In the genomic region with DNA sequence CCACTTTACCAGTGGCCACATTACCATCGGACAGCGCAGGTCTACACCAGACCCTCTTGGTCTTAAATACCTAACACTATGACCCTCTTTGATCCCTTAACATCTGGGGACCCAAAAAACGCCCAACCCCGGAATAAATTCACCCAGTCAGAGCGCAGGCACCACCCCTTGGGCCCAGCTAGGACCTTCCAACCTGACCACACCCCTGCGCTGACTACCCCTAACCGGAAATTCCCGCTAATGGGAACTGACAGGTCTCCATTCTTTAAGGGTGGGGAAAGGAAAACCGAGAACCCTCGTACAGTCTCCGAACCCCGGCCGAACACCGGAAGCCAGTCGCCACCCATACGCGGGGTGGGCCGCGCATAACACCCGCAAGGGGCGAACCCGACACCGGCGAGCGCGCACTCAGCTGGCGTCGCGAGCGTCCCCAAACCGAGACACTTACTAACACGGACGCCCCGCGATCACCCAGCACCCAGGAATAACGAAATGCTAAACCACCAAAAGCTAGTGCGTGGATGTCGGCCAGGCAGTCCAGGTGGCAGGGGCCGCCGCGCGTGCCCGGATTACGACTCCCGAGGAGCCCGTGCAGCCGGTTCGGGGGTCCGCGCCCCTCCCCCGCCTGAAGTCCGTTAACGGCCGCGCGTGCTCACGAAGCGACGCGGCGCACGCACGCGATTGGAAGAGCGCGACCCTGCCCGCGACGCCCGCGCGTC, we compare ENCODE assay signal across 8 mouse cellular contexts. TPM values are rescaled to one million over a fixed set of nuclear protein-coding genes. Genes with fewer than 3 reads are reported as not detected.
DNase-seq lines count a peak whose midpoint lies in the region; ATAC-seq and TF ChIP-seq lines count a peak whose summit lies in the region.

No protein-coding gene starts in this region.

- no peak for TF ChIP-seq POLR2A in cerebellum, adult 2 months (IDR thresholded peaks at IDR 0.05; ENCODE audit: borderline replicate concordance, insufficient read depth, low read length)
- TF ChIP-seq POLR2A in small intestine, adult 2 months (IDR thresholded peaks at IDR 0.05; ENCODE audit: low read depth, low read length), result peak; percentile 9; the same call in 1 of the 2 replicates

- peaks cover 3% of the 10 kb centered on the region; the same call in 1 of the 2 replicates for H3K4me1 ChIP-seq in cerebellum, adult 2 months (ENCODE audit: control insufficient read depth, insufficient read depth, low read length)
- peaks cover 40% of the 10 kb centered on the region for H3K4me1 ChIP-seq in hindbrain, embryonic 13.5 days (replicated peaks)
- peaks cover 58% of the 10 kb centered on the region for H3K4me1 ChIP-seq in megakaryocyte, embryonic 14.5 days
- peaks cover 23% of the 10 kb centered on the region for H3K4me1 ChIP-seq in small intestine, adult 2 months (ENCODE audit: control insufficient read depth, insufficient read depth, insufficient read length, low read length)

- H3K27ac ChIP-seq in cerebellum, adult 2 months (ENCODE audit: insufficient read depth, low read length), result peak overlapping the region; percentile 77
- peak overlapping the region; percentile 93 for H3K27ac ChIP-seq in hindbrain, embryonic 13.5 days
- H3K27ac ChIP-seq in small intestine, adult 2 months (ENCODE audit: insufficient read depth, low read depth, low read length), result peak overlapping the region; percentile 95

- peak overlapping the region; percentile 84 for H3K4me2 ChIP-seq in hindbrain, embryonic 13.5 days

- H3K36me3 ChIP-seq in hindbrain, embryonic 13.5 days, result no peaks in the 10 kb centered on the region
- H3K36me3 ChIP-seq in megakaryocyte, embryonic 14.5 days (replicated peaks; ENCODE audit: low read length), result peaks cover 14% of the 10 kb centered on the region
- H3K36me3 ChIP-seq in small intestine, adult 2 months (ENCODE audit: control insufficient read depth, insufficient read depth, low read length), result no peaks in the 10 kb centered on the region

- H3K9me3 ChIP-seq in hindbrain, embryonic 13.5 days, result no peaks in the 10 kb centered on the region
- peaks cover 15% of the 10 kb centered on the region for H3K9me3 ChIP-seq in megakaryocyte, embryonic 14.5 days

- peak overlapping the region; percentile 87 for H3K9ac ChIP-seq in hindbrain, embryonic 13.5 days

- peak in 1 of 2 experiments; percentile 55 for DNase-seq in cerebellum, adult 2 months
- no peak for DNase-seq in cerebellum, postnatal 36 days
- peak; percentile 72 for DNase-seq in c-Kit-positive CD71-negative TER-119-negative erythroid progenitor cells, embryonic 14.5 days (ENCODE audit: low read depth)
- peak; percentile 39 to 41 for DNase-seq in frontal cortex, postnatal 25 days (ENCODE audit: low spot score in 2 of 2)
- DNase-seq in left cerebral cortex, adult 9 months (ENCODE audit: low spot score in 2 of 2), result peak; percentile 22 to 32

- WGBS in cerebellum, adult 2 months, result under 1% methylated on average over 72 of the region's 72 CpGs
- WGBS in hindbrain, embryonic 13.5 days, result under 1% methylated on average over 55 of the region's 72 CpGs
- whole genome bisulfite sequencing in small intestine, adult 2 months, result under 1% methylated on average over 72 of the region's 72 CpGs

- no peaks in the 10 kb centered on the region for H3K27me3 ChIP-seq in cerebellum, adult 2 months (ENCODE audit: control insufficient read depth, insufficient read depth, low read length)
- H3K27me3 ChIP-seq in hindbrain, embryonic 13.5 days, result peaks cover 4% of the 10 kb centered on the region; the same call in 1 of the 2 replicates
- H3K27me3 ChIP-seq in megakaryocyte, embryonic 14.5 days (replicated peaks), result no peaks in the 10 kb centered on the region
- no peaks in the 10 kb centered on the region for H3K27me3 ChIP-seq in small intestine, adult 2 months (ENCODE audit: control insufficient read depth, insufficient read depth, low read length)

- ATAC-seq in hindbrain, embryonic 13.5 days (ENCODE audit: low FRiP score), result peak; percentile 77

- TF ChIP-seq CTCF in cerebellum, adult 2 months (IDR thresholded peaks at IDR 0.05; ENCODE audit: borderline replicate concordance, insufficient read depth, low read depth, low read length), result no peak
- TF ChIP-seq CTCF in small intestine, adult 2 months (IDR thresholded peaks at IDR 0.05; ENCODE audit: extremely low read depth, insufficient read length, insufficient replicate concordance, low read depth, low read length), result no peak

- H3K4me3 ChIP-seq in cerebellum, adult 2 months (replicated peaks; ENCODE audit: insufficient read depth, low read depth, low read length), result peak overlapping the region; percentile 83
- H3K4me3 ChIP-seq in hindbrain, embryonic 13.5 days, result peak overlapping the region; percentile 85
- peak overlapping the region; percentile 98 for H3K4me3 ChIP-seq in megakaryocyte, embryonic 14.5 days (replicated peaks)
- H3K4me3 ChIP-seq in small intestine, adult 2 months (ENCODE audit: low read depth, low read length), result peak overlapping the region; percentile 96

RNA-seq across cellular contexts. Expression of a gene that starts 0.5 kb away (rescaled TPM):
- 70.8 and 73.6 TPM in 2 replicates for polyA plus RNA-seq in cerebellum, adult 2 months (2012; rRNA removed)
- 77.1 and 84.1 TPM in 2 replicates for polyA plus RNA-seq in hindbrain, embryonic 13.5 days (2015; fragmentation: Nextera tagmentation; extraction: Ambion mirVana)
- 2.4 and 6.2 TPM in 2 replicates for polyA plus RNA-seq in megakaryocyte, embryonic 14.5 days (2012; ENCODE audit: insufficient read depth, low replicate concordance)
- polyA plus RNA-seq in small intestine, adult 2 months (2012; rRNA removed), result 13.1 and 23.2 TPM in 2 replicates

RNA-seq across cellular contexts. Expression of a gene that starts 27.5 kb away (rescaled TPM):
- 44.9 and 45.2 TPM in 2 replicates for polyA plus RNA-seq in cerebellum, adult 2 months (2012; rRNA removed)
- 144 and 151 TPM in 2 replicates for polyA plus RNA-seq in hindbrain, embryonic 13.5 days (2015; fragmentation: Nextera tagmentation; extraction: Ambion mirVana)
- polyA plus RNA-seq in megakaryocyte, embryonic 14.5 days (2012; ENCODE audit: insufficient read depth, low replicate concordance), result 7.8 and 15.5 TPM in 2 replicates
- 0.39 and 0.98 TPM in 2 replicates for polyA plus RNA-seq in small intestine, adult 2 months (2012; rRNA removed)

RNA-seq across cellular contexts. Expression of a gene that starts 41.2 kb away (rescaled TPM):
- 34.5 and 34.8 TPM in 2 replicates for polyA plus RNA-seq in cerebellum, adult 2 months (2012; rRNA removed)
- 25.7 and 27.9 TPM in 2 replicates for polyA plus RNA-seq in hindbrain, embryonic 13.5 days (2015; fragmentation: Nextera tagmentation; extraction: Ambion mirVana)
- 28.1 and 30.8 TPM in 2 replicates for polyA plus RNA-seq in megakaryocyte, embryonic 14.5 days (2012; ENCODE audit: insufficient read depth, low replicate concordance)
- 29.7 and 39.1 TPM in 2 replicates for polyA plus RNA-seq in small intestine, adult 2 months (2012; rRNA removed)

Comparison
In these comparisons a context has a peak if more than half of its experiments do, and no peak if none do; other contexts are left out.
1. DNase-seq: peak in c-Kit-positive CD71-negative TER-119-negative erythroid progenitor cells, embryonic 14.5 days (single experiment), frontal cortex, postnatal 25 days (2 of 2) and left cerebral cortex, adult 9 months (2 of 2); none in cerebellum, postnatal 36 days (0 of 2).
2. Peak in every context shown above with its lines, with median percentiles within 50 percentile points of each other: H3K27ac ChIP-seq and H3K4me3 ChIP-seq.